Mouse (Mus musculus) mouse trophoblast stem cell (cell line): ENCODE results near the gene Mfsd1.

Experiments used
- in situ Hi-C, 2 experiments: fragments of 300-500 bp; cut with MseI, MboI; formaldehyde crosslinking; loops; 2 replicates in 1 of 2; 3 replicates in 1 of 2; pipeline ENCODE4 v1.15.1; 2025

The Mfsd1 gene

DNA sequence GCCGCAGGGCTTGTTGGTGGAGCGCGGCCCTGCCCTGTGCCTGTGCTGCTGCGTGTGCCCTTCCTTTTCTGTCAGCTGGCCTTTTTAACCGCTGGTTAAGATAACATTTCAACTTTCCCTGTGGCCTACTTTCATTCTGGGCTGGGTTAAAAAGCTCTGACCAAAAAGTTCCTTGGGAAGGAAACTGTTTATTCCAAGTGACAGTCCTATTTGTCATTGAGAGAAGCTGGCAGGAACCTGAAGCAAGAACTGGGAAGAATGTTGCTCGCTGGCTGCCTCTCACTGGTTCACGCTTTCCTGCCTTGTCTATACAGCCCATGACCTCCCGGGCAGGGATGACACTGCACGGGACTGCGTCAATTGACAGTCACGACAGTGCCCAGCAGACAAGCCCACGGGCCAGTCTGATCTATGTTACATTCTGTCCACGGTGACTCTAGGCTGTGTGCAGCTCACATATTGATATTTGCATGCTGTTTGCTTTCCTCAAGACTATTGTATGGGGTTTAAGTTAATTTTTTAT is 19.1 kb downstream of the Mfsd1 start:
- in situ Hi-C loops, result no loop called here

DNA sequence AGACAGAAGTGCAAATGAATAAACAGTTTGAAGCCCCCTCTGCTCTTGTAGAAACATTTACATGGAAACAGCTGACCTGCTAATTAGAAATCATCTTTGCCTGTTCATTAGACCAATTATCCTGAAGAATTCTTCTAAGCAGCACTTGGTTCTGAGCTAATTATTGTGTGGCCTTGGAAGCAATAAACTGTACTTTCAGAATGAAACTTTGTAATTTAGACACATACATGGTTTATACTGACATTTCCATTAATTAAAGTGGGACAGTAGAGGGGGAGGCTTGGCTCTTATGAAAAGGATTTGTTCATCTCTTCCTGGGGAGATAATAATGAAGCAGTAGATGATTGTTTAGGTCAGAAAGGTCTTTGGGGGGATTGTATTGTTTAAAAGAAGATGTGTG is 35.7 kb downstream of the Mfsd1 start:
- in situ Hi-C loops, result no loop called here

DNA sequence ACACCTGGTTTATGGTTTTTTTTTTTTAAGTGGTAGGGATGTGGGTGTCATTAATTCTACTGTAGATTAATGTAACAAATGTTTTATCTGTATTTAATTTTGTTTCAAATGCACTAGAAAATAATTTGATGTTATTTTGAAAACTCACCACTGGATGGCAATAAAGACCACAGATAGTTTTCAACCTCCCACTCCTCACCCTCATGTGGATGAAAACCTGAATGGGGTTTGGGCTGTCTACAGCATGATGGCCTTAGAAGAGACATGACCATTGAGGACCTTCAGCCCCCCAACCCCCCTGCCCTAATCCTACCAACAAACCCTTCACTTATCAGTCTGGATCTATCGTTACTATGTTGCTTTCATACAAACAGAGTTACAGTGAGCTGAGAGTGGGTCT is 42.1 kb downstream of the Mfsd1 start:
- in situ Hi-C loops, result loop anchor here in 1 of 2 experiments (5.0 kb wide), 1 partner anchor 423 kb away; no protein-coding TSS in a partner anchor

DNA sequence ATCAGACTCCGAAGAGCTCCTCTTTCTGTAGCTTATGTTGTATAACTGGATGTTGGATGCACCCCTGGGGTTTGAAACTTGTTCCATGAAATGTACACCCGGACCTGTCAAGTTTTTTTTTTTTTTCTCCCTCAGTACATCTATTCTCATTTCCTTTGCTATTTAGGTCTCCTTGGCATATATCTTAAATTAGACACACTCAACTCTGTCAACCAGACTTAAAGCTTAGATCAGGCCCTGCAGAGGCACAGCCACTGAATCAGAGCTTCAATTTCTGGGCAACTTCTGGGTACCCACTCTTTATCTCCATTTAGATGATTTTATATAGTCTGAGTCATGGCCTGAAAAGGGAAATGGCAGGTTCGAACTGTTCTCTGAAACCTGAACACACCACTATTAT is 60.6 kb downstream of the Mfsd1 start:
- in situ Hi-C loops, result no loop called here

DNA sequence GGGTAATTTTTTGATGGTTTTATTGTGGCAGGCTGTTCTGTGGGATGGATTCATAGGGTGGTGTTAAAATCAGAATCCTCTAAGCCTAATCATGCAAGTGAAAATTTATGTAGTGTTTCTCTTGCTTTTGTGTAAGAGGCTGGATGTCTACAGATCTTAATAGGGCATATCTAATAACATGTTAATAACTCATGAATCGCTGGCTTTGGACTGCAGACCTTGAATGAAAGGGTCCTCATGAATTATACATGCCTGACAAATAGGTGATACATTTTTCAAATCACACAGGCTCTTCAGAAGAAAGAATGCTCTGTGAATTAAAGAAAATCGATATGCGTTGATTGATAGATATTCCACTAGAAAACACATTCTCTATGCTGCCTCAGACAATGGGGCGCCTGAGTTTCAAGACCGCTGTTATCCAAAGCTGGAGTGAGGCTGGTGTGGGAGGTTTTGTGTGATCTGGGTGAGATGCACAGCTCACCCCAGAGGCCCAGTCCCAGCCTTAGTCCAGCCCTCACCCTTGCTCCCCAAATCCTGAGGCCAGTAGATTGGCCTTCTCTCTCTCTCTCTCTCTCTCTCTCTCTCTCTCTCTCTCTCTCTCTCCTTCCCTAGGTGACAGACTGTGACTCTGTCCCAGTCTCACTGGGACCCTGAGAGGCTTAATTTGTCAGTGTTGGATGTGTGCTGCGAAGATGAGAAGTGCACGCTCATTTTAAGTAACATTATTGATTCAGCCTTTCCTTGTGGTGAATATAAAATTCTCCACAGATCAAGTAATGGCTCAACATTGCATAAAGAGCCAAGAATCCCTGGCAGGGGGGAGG is 63.3 kb downstream of the Mfsd1 start:
- in situ Hi-C loops, result no loop called here
